Mouse (Mus musculus) mouse trophoblast stem cell (cell line): ENCODE data around the gene Slc22a23.

ENCODE experiments used
- in situ Hi-C, 2 experiments: fragments of 300-500 bp; cut with MseI, MboI; formaldehyde crosslinking; loops; 2 replicates in 1 of 2; 3 replicates in 1 of 2; pipeline ENCODE4 v1.15.1; 2025

Gene Slc22a23

DNA sequence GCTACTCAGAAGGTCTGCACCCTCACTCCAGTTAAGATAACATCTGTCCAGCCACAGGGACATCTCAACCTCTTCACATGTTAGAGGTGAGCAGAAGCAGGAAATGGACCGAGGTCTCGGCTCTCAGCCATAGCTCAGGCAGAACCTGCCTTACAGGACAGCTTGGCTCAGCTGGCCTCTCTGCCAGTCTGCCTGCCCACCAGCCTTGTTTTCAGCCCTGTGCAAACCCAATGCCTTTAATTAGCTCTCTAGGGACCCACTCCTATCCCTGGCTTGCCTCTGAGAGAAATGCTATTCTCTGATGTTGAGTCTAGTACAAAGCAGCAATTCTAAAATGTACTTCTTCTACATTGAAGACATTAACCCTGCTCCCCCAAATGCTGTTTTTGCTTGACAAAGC, 73.3 kb downstream of the Slc22a23 start:
- in situ Hi-C loops, result no loop called here

GRCm38 (mm10) chr13:34270886-34271602, 73.9 kb downstream of the Slc22a23 start:
- in situ Hi-C loops, result no loop called here

GRCm38 (mm10) chr13:34269376-34269991, 75.5 kb downstream of the Slc22a23 start:
- in situ Hi-C loops, result no loop called here

DNA sequence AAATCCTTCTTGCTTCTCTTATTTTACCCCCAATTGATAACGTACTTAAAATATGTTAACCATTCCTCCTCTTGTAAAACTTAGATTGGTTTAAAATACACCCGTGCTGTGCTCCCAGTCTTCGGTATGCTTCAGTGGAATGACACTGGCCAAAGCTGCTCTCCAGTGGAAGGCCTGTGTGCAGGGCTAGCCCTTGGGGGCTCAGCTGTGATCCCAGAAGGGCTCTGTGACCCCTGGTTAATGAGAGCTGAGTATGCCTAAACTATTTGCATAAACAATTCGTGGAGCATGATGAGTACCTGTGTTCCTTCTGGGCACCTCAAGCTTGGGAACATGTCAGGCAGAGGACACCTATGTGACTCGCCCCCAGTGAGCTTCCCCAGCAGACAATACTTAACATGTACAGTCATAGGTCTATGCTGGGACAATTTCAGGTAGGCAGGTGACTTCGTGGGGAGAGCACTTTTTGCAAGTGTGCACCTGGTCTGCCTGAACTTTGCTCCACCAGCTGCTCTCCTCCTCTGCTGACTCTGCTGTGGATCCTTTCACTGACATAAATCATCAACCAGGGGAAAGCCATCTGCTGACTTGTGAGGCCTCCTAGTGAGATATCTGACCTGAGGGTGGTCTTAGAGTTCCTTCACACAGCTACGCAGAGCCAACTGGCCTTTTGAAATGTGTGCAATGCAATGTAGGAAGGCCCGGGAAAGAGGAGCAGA, 77.9 kb downstream of the Slc22a23 start:
- in situ Hi-C loops, result no loop called here

GRCm38 (mm10) chr13:34266067-34266466, 78.9 kb downstream of the Slc22a23 start:
- in situ Hi-C loops, result no loop called here

GRCm38 (mm10) chr13:34265576-34265975, 79.4 kb downstream of the Slc22a23 start:
- in situ Hi-C loops, result no loop called here

GRCm38 (mm10) chr13:34265022-34265565, 79.9 kb downstream of the Slc22a23 start:
- in situ Hi-C loops, result no loop called here

GRCm38 (mm10) chr13:34264508-34264907, 80.5 kb downstream of the Slc22a23 start:
- in situ Hi-C loops, result no loop called here

DNA sequence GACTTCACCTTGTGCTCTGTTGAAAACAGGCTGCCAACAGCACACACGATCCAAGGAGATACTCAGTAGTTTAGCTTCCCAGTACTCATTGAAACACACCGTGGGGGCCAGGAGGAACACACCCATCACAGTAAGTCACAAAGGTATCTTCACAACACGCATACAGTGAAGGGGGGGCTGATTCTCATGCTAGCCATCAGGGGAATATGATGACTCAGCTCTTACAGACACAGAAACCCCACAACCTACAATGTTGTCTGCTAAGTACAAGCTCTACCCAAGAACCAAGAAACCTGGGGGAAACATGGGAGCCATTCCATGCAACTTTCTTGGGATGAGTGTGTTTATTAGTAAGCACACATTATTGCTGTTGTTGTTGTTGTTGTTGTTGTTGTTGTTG, 86.2 kb downstream of the Slc22a23 start:
- in situ Hi-C loops, result no loop called here

GRCm38 (mm10) chr13:34257177-34257576, 87.8 kb downstream of the Slc22a23 start:
- in situ Hi-C loops, result no loop called here

GRCm38 (mm10) chr13:34256676-34257075, 88.3 kb downstream of the Slc22a23 start:
- in situ Hi-C loops, result no loop called here

DNA sequence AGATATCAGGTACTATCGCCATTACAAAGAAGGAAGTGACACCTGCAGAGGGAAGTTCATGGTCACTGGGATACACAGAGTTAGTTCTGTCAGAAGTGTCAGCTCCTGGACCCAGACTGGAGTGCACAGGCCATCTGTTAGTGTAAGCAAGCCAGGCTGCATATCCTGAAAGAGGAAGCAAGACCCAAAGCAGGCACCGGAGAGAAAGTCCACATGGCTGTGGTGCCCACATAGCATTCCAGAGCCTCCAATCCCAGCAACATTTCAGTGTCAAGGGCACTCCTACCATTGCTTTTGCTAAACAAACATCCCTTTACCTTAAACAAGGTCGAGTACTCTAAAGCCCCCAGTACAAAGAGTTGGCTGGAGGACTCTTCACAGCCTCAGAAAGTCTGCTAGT, 89.7 kb downstream of the Slc22a23 start:
- in situ Hi-C loops, result no loop called here

- in situ Hi-C loops, result no loop called here
Measured at GRCm38 (mm10) chr13:34254691-34255090, 90.3 kb downstream of the Slc22a23 start.

- in situ Hi-C loops, result no loop called here
Measured at GRCm38 (mm10) chr13:34253736-34254135, 91.2 kb downstream of the Slc22a23 start.

GRCm38 (mm10) chr13:34248941-34249920, 95.8 kb downstream of the Slc22a23 start:
- in situ Hi-C loops, result no loop called here

DNA sequence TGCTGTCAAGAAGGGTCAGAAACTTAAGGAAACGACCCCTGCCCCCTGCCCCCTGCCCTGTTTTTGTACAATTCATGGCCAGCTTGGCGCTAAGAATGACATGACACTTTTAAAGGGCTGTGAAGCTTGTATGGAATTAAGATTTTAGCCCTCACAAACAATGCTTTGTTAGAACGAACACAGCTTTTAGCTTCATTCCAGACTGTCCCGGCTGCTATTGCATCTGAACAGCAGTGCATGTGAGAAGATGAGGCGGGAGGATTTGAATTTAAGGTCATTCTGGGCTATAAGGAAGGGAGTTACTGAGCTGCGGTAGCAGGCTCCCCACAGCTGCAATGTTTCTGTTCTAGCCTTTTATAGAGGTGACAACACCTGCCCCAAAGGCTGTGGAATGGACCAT, 96.9 kb downstream of the Slc22a23 start:
- in situ Hi-C loops, result no loop called here

DNA sequence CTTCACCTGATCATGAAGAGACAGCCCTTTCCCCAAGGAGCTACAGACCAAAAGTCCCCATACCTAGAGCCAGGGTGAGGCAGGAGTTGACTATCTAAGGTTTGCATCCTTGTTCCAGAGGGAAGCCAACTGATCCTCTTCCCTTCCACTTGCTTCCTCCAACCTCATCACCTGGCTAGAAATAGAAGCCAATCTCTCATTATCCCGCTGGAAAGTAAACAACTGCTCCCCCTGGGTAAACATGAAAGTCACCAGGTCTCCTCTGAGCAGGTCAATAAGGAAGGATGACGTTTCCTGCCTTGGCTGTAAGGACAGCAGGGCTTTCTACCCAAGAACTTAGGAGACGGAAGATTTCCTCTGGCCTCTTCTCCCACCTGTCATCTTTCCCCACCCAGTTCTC, 98.2 kb downstream of the Slc22a23 start:
- in situ Hi-C loops, result no loop called here

DNA sequence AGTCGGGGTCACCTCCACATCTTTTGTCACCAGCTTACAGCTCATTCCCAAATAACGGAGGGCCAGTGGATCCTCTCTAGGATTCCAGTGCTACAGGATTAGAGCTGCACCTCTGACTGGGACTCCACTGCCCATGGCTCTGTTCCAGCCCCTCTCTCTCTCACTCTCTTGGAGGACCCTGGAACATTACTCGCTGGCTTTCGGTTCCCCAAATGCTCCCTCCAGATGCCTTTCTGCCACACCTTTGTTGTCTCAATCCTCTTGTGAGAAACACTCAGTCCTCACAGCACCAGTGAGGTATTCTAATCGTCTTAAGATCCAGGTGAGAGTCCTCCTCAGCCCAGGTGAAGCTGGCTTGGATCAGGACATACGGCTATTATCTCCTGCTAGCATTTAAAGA, 99.8 kb downstream of the Slc22a23 start:
- in situ Hi-C loops, result no loop called here

- in situ Hi-C loops, result no loop called here
Measured at GRCm38 (mm10) chr13:34244186-34244585, 100.8 kb downstream of the Slc22a23 start.

DNA sequence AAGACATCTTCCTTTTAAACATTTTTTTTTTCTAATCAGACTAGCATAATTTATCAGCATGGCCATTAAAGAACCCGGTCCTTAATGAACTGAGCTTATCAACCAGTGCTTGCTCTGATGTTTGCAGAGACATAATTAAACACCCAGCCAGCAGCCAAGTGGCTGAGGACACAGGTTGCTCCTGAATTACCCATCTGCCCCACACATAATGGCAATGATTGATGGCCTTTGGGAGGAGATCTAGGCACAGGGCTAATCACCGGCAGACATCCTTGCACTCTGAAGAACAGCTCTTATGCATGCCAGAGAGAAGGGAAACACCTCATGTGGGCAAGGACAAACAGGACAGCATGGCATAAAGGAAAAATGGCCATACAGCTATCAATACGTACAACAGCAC, 102.8 kb downstream of the Slc22a23 start:
- in situ Hi-C loops, result no loop called here

GRCm38 (mm10) chr13:34240087-34240428, 104.9 kb downstream of the Slc22a23 start:
- in situ Hi-C loops, result no loop called here
